Mouse (Mus musculus): ENCODE measurements around the gene Gm10750.
"Not testable (repeated sequence)": the region's sequence is repeated elsewhere in the genome, so short reads cannot be mapped to it uniquely, and the experiment has no call there.

The Gm10750 gene

GRCm38 (mm10) chr2:149017137-149017536 is at the start of gene Gm10750:
Gm10750 (minus strand) TSS chr2:149017237.
- DNase-seq: not testable (repeated sequence)

GRCm38 (mm10) chr2:149004826-149005225 is 12.2 kb downstream of the Gm10750 start:
- no peak for DNase-seq

GRCm38 (mm10) chr2:149003151-149003550 is 13.9 kb downstream of the Gm10750 start, which contains the start of gene Gm1330:
Gm1330 (minus strand) TSS chr2:149003251.
- DNase-seq: no peak

- DNase-seq: no peak
Observed at GRCm38 (mm10) chr2:148995133-148995532, 21.9 kb downstream of the Gm10750 start.
